Mouse (Mus musculus): ENCODE results near the gene Nrxn3.

The Nrxn3 gene

DNA sequence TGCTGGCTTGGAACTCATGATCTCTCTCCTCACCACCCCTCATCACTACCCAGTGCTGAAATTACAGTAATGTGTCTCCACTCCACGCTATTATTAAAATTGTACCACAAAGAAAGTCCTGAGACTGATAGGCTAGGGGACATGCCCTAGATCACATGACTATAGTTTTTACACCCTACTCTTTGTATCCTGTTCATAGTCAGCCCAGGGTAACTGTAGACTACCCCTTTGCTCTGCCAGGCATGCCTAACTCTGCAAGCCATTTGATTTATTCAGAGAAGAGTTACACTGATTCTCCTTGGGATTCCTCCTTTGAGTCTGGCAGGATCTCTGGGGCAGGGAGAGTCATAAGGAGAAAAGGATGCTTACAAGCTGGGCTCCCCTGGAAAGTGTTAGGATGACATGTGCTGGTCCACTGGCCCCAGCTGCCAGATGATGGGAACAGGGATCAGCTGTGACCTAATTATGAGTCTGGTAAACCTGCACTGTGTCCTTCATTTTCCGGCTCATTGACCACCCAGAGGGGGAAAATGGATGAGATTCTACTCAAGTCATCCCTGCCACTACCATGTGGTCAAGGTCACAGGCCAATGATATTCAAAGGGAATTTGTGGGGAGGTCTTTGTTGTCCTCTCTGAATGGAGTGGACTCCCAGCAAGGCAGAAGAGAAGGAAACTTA is 318.9 kb downstream of the Nrxn3 start:
- in situ Hi-C loops (cut with MboI, MseI), result no loop called here

DNA sequence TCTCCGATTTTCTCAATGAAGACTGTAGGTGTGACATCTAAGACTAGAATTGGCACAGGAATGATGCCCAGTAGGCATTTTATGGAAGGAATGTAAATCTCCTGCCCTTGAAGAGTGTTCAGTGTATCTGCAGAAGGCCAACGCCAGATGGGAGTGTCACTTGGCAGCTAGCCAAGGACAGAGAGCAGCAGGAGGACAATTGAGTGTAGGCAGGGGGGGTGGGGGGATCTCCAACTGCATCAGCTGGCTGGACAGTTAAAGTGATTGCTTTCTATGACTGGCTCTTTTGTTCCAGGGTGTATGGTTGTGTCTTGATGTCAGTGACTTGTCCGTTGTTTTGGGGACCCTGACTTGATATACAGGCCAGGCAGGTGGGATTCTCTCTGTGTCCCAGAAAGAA is 326.6 kb downstream of the Nrxn3 start:
- in situ Hi-C loops (cut with MboI, MseI), result no loop called here

DNA sequence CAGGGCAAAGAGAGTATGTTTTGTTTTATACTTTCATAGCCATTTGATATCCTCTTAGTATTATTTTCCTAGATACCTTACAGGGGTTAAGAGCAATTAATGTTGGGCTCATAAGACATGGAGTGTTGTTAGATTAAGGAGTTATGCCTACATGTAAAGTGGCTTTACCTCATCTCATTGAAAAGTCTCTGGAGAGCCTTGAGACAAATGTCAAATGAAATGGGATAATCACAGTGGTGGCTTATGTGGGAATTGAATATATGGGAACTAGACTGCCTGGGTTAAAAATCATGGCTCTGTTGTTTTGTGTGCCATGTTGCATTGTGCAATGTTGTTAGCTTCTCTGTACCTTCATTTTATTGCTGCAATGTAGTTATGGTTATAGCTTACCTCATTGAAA is 327.0 kb downstream of the Nrxn3 start:
- in situ Hi-C loops (cut with MboI, MseI), result no loop called here

DNA sequence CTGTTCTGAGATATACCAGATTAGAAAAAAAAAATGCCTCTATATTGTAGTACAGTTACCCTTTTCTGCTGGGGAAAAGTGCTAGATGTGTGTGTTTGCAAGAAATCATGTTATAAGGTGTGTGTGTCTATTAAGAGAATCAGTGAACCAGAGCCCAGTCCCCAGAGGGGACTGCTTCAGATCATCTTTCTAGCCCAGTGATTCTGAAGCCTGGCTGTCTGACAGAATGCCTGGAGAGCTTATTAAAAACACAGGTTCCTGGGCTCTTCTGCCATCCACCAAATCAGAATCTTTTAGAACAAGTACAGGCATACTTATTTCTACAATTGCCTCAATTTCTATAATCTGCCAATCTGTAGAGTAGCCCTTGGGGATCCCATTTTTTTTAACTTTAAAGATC is 349.8 kb downstream of the Nrxn3 start:
- in situ Hi-C loops (cut with MboI, MseI), result no loop called here

DNA sequence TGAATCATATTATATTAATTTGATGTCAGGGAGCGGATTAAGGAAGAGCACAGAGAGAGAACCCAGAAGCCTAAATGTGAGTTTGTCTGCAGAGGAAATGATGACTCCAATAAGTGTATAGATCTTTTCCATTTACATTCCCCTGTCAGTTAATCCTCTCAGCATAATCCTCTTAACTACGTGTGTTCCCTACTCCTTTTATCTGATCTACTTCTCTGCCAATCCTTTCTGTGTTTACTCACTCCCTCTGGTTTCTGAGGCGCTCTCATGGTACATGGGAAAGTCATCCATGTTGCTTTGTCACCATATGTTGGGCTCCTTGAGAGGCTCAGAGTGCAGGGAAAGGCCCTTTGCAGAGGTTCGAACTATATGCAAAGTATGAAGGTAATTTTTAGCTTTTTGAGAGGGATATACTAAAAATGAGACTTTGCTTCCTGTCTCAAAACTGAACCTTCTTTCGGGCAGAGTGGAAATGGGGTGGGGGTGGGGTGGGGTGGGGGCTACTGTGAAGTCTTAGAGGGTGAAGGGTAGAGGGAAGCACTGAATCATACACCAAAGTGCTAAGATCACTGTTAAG is 350.6 kb downstream of the Nrxn3 start:
- in situ Hi-C loops (cut with MboI, MseI), result no loop called here

DNA sequence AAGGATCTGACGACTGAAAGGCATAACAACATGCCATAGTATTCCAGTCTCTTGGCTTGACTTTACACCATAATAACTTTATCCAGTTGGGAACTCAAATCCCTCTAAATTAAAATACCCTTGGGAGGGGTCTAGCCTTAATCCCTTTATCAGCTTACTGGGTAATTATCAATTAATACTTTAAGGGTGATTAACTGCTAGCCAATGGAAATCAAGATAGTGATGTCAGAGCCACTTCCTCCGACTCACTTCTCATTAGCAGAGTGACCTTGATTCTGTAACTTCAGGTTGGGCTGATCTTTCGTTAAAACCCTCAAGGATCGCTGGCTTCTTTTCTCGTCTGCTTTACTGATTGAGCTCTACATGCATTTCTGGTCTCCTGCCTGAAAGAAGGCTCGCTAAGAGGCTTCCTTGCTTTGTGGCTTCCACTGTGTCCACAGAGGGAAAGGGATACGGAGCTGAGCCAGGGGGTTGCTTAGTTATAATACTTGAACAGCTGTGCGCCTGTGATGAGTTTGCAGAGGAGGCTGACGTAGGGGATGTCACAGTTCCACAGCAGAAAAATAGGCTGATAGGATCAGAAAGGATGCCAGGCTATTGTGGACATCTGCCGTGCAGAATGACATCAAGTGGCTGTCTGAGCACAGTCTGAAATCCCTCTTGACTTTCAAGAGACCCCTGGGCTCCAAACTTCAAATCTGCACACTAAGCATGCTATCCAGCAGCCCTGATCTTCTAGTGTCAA is 352.0 kb downstream of the Nrxn3 start:
- in situ Hi-C loops (cut with MboI, MseI), result no loop called here

DNA sequence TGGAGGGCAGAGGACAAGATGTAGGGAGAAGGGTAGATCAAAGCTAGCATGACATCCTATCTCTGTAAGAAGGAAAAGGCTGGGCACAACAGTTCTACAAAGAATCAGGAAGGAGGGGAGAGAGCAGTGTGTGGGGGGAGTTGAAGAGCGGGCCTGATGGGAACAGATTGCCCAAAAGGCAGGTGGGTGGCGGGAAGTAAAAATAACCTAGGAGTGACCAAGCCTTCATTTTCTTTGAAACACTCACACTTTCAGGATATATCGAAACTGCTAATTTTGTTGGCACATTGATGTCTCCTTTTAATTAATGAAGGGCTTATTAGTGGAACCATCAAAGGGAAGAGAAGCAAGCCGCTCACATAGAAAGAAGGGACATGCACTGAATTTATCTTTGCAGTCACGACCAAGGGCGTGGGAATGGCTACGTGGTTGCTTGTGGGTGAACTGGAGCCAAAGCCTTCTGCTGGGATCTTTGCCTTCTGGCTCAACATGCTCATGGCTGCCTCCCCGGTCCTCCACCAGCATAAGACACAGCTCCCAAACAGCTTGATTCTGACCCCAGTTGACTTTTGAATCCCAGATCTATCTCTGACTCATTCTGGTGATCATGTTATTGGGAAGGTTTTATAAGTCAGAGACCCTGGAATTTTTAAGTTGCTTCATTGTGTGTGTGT is 371.3 kb downstream of the Nrxn3 start:
- in situ Hi-C loops (cut with MboI, MseI), result no loop called here

DNA sequence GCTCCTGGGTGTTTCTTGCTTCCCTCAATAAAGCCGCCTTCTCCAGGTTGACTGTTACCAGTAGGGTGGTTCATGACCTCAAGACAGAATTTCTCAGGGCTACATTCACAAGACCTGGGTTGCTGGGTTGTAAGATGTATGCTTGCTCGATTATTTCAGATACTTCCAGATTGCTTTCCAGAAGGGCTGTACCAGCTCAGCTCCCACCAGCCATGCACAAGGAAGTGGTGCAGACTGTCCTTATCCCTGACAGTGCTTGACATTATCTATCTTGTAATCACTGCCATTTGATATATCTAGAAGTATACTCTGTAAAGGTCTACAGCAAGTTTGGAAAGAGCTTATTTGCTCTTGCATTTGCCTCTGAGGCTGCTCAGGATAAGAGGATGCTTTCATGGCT is 374.9 kb downstream of the Nrxn3 start:
- in situ Hi-C loops (cut with MboI, MseI), result no loop called here

DNA sequence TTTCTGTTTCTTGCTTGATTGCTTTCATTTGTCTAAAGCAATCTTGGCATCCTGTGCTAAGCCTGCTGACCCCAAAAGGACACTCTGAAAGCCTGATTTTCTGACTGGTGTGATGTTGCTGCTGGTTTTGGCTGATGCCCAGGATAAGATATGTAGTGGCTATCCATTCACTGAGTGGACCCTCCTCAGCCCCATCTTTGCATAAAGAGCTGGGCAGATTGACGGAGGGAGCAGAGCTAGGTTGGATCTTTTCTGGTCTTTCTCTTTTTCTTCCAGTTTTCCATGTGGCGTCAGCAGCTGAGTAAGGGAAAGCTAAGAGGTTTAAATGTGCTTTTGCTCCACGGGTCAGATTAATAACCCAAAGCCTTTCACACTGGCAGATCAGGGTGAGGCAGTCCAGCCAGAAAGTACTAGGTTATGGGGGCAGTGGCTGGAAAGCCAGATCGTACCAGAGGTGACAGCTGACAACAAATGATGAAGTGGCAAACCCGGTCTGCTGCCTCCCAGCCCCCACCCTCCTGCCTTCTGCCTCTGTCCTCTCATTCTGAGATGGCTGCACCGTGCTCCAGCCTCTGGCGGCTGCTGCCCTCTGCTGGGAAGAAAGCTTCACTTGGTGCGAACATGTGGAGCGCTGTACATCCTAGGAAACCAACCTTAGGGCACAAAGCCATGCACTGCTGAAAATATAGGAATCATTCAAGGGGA is 383.5 kb downstream of the Nrxn3 start:
- in situ Hi-C loops (cut with MboI, MseI), result no loop called here

DNA sequence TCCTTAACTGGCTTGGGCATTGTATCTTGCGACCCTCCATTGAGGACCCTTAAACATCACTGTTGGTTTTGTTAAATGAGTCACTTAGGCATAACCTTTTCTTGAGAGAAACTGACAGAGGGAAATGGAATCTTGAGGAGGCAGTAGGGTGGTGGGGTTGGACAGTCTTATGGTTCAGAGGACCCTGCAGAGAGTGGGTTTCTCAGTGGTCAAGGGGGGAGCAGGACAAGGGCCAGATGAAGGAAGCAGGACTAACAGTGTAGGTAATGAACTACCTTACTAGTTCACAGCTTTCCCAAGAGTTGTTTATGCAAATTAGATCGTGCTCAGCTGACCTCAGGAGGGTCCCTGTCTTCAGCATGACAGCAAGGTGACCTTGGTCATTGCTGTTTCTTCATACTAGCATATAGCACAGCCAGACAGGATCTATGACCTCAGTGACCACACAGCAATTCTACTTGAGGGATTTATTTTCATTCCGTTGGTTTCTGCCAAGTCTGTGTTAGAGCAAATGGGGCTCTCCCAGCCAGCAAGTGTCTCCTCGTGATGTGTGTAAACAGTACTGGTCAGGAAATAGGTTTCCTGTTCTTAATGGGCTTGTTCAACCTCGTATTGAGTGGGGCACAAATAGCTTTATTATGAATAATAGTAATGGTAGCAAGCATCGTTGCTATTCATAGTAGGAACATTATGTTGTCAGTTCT is 384.4 kb downstream of the Nrxn3 start:
- in situ Hi-C loops (cut with MboI, MseI), result no loop called here

DNA sequence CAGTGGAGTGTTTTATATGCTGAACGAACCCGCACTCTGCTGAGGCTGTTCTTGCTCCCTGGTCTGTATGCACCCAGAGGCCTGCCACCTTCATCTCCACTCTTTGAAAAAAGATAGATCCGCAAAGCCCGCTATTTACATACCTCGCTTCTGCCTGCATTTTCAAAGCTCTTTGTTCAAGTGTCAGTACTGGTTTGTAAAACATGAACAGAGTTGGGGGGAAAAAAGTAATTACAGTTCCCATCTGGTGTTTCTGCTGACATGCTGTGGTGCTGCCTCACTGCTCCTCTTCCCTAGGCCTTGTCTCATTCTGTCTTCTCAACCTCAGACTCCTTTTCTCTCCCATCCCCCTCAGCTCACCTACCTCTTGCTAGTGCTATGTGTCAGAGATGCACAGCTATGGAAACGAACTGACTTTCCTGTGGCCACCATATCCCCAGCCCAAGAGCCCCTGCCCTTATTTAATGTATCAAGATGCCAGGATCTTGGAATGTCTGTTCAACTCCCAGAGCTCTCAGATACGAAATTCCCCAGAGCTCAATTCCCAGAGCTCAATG is 387.2 kb downstream of the Nrxn3 start:
- in situ Hi-C loops (cut with MboI, MseI), result no loop called here

DNA sequence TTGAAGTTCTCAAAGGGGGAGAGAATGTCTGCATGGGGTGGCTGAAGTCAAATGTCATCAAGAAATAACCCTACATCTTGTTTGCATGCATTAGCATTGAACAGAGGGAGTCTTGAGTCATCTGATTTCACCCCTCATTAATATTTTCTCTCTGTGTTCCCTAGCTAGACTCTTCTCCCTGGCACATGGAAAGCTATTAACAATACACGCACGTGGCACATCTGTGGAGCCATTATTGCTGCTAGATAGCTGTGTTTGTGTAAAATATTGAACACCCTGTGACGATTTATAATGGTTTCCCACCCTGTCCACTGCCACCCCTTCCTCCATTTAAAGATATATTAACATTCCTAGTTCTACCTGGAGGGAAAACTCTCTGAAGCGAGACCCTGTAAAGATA is 405.9 kb downstream of the Nrxn3 start:
- in situ Hi-C loops (cut with MboI, MseI), result no loop called here

DNA sequence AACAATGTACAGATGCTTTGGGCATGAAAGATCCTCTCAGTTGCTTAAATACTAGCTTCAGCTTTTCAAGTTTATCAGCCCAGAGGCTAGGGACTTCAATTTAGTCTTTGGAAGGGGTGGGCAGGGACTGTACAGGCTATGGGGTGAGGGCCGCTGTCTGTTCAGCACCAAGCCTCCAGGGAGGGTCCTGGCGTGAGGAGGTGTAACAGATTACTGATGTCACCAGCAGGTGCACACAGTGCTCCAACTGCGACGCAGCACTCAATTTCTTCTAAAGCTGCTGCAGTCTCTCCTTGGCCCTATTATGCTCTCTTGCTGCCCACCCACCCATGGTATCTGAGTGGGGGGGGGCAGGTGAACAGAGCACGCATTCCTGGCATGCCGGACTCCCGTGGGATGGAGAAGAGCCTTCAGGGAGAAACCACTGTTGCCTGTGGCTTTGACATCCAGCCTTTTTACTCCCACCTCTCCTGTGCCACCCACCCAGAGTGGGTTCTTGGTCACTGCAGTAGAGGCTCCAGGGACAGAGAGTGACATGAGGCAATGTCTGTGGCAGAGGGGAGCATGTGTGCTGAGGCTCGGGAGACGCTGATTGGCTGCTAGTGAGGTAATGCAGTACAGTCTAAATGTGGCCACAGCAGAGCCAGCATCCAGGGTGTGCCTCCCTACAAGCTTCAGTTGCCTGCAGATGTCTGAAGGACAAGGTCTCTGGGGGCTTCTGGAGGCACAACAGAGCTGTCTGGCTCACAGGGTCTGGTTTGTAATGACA is 406.6 kb downstream of the Nrxn3 start:
- in situ Hi-C loops (cut with MboI, MseI), result no loop called here

DNA sequence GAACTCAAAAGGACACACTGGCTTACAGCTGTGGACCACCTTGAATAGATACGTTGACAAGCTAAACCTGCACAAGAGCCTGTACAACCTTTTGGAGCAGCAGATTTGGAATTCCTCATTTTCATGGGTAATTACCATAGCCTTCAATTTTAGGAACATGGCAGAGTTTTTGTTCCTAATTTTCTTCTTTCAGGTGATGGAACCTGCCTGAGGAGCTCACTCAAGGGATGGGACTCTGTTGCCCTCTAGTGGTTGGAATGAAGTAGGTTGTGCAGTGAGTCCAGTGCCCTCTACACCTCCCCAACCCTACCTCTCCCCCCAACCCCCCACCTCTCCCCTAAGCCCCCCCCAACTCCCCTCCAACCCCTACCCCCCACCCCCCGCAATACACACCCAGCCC is 411.7 kb downstream of the Nrxn3 start:
- in situ Hi-C loops (cut with MboI, MseI), result no loop called here

DNA sequence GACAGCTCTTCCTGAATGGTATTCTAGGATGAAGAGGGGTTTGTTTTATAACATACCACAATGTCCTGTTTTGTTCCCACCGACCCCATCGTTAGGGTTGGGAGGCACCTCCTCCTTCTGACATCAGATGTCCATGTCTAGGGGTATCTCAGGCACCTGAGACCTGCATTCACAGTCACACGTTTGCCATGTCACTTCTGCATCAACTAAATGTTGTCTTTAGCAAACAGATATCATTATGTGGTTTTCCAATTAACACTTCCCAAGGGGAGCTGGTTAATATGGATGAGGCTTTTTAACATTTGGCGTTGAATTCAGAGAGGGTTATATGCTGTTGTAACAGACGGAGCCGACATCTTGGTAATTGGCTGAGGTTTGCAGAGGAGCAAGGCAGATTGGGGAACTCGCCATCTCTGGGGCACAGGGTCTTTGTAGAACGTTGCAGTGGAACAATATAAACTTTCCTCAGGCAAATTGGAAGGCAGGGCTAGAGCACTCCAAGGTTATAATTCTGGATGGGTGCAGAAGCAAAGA is 412.2 kb downstream of the Nrxn3 start:
- in situ Hi-C loops (cut with MboI, MseI), result no loop called here

DNA sequence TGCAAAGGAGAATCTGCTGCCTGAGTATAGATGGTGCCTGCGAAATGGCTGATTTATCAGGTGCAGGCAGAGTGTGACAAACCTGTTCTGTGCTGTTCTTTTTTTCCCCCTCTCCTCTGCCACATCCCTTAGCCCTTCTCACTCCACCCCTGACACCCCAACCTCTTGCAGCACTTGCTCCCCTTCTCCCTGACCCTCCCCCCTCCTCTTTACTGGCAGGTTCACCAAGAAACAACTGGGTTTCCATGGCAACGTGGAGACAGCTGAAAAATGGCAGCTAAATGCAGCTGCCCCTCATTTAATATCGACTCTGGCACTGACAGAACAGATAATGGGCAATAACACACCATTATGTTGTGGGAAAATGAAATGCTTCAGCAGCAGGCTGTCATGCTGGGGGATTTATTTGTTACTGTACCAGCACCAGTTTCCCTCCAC is 426.3 kb downstream of the Nrxn3 start:
- in situ Hi-C loops (cut with MboI, MseI), result no loop called here

DNA sequence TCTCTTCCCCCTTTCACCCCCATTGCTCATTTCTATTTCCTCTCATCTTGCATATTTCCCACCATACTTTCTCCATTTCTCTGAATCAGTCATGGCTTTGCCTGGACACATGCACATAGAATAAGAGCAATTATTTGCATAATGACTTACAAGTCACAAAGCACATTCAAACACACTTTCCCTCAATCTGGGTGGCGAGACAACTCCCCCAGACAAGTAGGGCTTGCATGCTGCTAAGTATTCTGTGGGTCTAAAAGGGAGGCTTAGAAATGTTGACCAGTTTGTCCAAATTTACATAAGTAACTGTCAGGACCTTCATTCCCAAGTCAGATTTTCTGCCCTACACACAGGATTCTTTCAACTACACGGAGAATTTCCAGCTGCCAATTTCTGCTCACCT is 426.8 kb downstream of the Nrxn3 start:
- in situ Hi-C loops (cut with MboI, MseI), result no loop called here

DNA sequence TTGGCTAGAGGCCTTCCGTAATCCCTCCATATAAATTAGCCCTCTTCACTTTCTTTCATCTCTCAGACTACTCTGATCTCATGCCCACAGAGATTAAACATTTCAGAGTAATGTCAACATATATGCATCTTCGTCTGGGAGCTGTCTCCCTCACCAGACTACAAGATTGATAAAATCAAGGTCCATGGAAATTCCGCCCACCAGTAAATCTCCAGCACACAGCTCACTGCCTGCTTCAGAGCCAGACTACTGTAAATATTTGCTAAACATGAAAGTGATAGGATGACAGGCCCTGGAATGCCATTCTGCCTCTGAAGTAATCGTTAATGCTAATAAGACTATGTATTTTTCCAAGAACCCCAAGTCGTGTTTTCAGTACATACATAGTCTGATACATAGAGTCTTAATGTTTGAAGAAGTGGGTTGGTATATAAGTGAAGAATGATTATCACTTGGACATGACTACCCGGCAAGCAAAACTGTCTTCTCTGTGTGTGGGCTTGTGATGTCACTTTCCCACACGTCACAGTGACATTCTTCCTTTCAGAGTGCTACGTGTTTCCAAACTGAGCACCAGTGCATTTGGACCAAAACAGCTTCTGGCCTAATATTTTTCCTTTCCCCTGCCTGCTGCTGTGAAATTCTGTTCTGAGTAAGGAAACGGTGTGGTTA is 433.5 kb downstream of the Nrxn3 start:
- in situ Hi-C loops (cut with MboI, MseI), result no loop called here

DNA sequence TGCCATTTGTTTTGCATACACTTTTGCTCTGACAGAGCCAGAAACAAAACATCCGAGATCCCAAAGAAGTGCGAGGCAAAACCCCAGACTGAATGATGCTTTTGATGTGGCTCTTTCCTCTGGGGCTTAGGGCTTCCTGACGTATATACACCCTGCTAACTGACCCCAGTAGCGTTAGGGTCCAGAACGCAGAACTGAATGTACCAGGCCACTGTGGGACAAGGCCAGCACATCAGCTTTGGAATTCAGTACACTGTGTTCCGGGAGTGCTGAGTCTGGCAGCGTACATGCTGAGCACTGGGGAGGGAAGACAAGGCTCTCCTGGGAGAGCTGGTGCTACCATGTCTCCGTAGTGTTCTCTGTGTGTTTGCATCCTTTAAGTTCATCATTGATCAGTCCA is 436.7 kb downstream of the Nrxn3 start:
- in situ Hi-C loops (cut with MboI, MseI), result no loop called here

Measured in T-helper 2 cell (primary cell).